Mouse (Mus musculus) adrenal gland, postnatal 0 days (tissue): Measurements from ENCODE around the gene Gm10230. TPM values are rescaled to one million over a fixed set of nuclear protein-coding genes. Genes with fewer than 3 reads are reported as not detected.

Experiments used
- microRNA-seq: library from miRNA; unstranded; fragments of <30 nt; microRNA quantifications from one replicate; pipeline ENCODE4, GENCODE M21; 2016; ENCODE audit warnings: borderline replicate concordance; ENCODE audit not compliant: insufficient number of aligned reads
- polyA plus RNA-seq: library from polyadenylated mRNA; unstranded; fragments of >200 nt; fragmentation: Nextera tagmentation; extraction: Ambion mirVana; gene quantifications from 2 replicates; pipeline ENCODE4 v1.2.1, GENCODE M21; 2015

The Gm10230 gene
- polyA plus RNA-seq: not detected in 2 replicates

GRCm38 (mm10) chrX:27494782-27495181, at the start of gene Gm10230:
TSS of gene Gm10230 (minus strand) at chrX:27494882.

Small RNA genes lying within 50 kb of the gene (microRNA-seq; reads per million reads assigned to microRNA genes)
- not detected for gene Gm44452
